In the genomic region with DNA sequence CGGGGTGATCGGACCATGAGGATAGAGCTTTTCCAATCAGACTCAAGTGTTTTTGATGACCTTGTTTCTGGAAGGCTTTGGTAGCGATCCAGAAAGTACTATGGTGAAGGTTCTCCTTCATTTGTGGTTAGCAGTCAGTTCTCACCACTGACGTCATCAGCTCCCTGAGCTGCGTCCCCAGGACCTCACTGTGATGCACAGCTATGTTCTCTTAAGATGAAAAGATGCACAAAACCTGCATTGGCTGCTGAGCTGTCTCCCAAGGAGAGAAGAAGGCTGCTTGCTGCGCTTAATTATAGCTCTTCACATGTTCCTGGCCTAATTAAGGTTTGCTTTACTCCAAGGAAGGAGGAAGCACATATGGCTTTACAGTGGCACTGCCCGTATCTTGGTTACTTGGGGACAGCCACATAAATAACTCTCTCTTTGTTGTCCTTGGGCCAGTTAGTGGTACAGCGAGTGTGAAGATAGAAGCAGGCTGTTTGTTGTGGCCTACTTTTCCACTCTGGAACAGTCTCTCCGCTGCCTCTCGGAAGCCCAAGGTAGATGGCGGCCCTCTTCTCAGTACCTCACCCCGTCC, we compare ENCODE assay signal across 11 mouse cellular contexts. TPM values are rescaled to one million over a fixed set of nuclear protein-coding genes. Genes with fewer than 3 reads are reported as not detected.
DNase-seq lines count a peak whose midpoint lies in the region.
"Had no signal": no experiment of that assay in that cellular context is flagged by ENCODE, and none has a peak within 500 bp of the region (broad histone marks: within the 10 kb centered on the region; RNA-seq: fewer than 3 reads in every experiment).

No protein-coding gene starts in this region.

- peak; percentile 46 for DNase-seq in cerebellum, adult 11-12 months
- DNase-seq in cerebellum, adult 8-10 months: no peak
- peak; percentile 50 for DNase-seq in layer of hippocampus, adult 9-11 months
- no peak for DNase-seq in layer of hippocampus, postnatal 36 days
- peak; percentile 89 for DNase-seq in brain, adult 2 months (ENCODE audit: low read depth, low spot score)
- peak; percentile 72 to 76 for DNase-seq in left cerebral cortex, adult 9 months (ENCODE audit: low spot score in 2 of 2)
- DNase-seq in spleen, postnatal 14 days (ENCODE audit: low spot score in 2 of 2): no peak
- no peak for DNase-seq in kidney, adult 18-20 months
- DNase-seq: heart, postnatal 14 days; kidney, postnatal 36 days; thymus, postnatal 14 days had no signal

RNA-seq across cellular contexts. Expression of a gene that starts 50.5 kb away (rescaled TPM):
- 10 to 100 TPM; 69.6 to 74.8 TPM for total RNA-seq in layer of hippocampus, postnatal 36 days (2021)

Comparison
In these comparisons a context has a peak if more than half of its experiments do, and no peak if none do; other contexts are left out.
1. DNase-seq: peak in cerebellum, adult 11-12 months (single experiment), layer of hippocampus, adult 9-11 months (single experiment), brain, adult 2 months (single experiment) and left cerebral cortex, adult 9 months (2 of 2); none in cerebellum, adult 8-10 months (single experiment), layer of hippocampus, postnatal 36 days (0 of 2), spleen, postnatal 14 days (0 of 2) and kidney, adult 18-20 months (single experiment).